Mouse (Mus musculus) MEL (cell line): ENCODE results near the gene Ctnnd2. TPM values are rescaled to one million over a fixed set of nuclear protein-coding genes. Genes with fewer than 3 reads are reported as not detected.

ENCODE experiments used
- DNase-seq: peaks from one replicate; pipeline ENCODE4 v3.0.0; 2011; ENCODE audit warnings: low read depth, low spot score
- H3K27ac ChIP-seq: 2 replicates; pipeline ENCODE4 v1.5.1; 2012; ENCODE audit warnings: low read depth, mild to moderate bottlenecking, control low read depth, low read length, moderate library complexity; ENCODE audit not compliant: control insufficient read depth
- H3K27me3 ChIP-seq, 2 experiments: fragments of 150-350 bp in 1 of 2; sonication (generic) in 1 of 2; 2 replicates each; pipeline ENCODE4 v1.6.1; 2012; ENCODE audit warnings: low read length in 2 of 2, mild to moderate bottlenecking in 2 of 2, improper control_type of control experiment in 1 of 2, moderate library complexity in 1 of 2; ENCODE audit not compliant: insufficient read depth in 2 of 2, control insufficient read depth in 1 of 2
- H3K36me3 ChIP-seq, 2 experiments: 2 replicates each; pipeline ENCODE4 v1.6.1; 2012 to 2014; ENCODE audit warnings: low read length in 2 of 2, improper control_type of control experiment in 1 of 2, inconsistent platforms in 1 of 2, mild to moderate bottlenecking in 1 of 2; ENCODE audit not compliant: insufficient read depth in 2 of 2, control insufficient read depth in 1 of 2
- H3K4me1 ChIP-seq, 2 experiments: fragments of 150-350 bp in 1 of 2; sonication (generic) in 1 of 2; 2 replicates each; pipeline ENCODE4 v1.6.1; 2012; ENCODE audit warnings: low read length in 2 of 2, improper control_type of control experiment in 1 of 2, mild to moderate bottlenecking in 1 of 2; ENCODE audit not compliant: insufficient read depth in 2 of 2, control insufficient read depth in 1 of 2
- H3K4me3 ChIP-seq, 2 experiments: fragments of 150-350 bp in 1 of 2; sonication (generic) in 1 of 2; 2 replicates each; pipeline ENCODE4 v1.5.1; 2012; ENCODE audit warnings: low read depth in 2 of 2, low read length in 2 of 2, mild to moderate bottlenecking in 2 of 2, moderate library complexity in 2 of 2, control low read depth in 1 of 2, improper control_type of control experiment in 1 of 2; ENCODE audit not compliant: control insufficient read depth in 1 of 2, insufficient read depth in 1 of 2
- H3K79me2 ChIP-seq: 2 replicates; pipeline ENCODE4 v1.6.1; 2012; ENCODE audit warnings: mild to moderate bottlenecking, low read length, moderate library complexity; ENCODE audit not compliant: control insufficient read depth, poor library complexity, insufficient read depth
- H3K9ac ChIP-seq: 2 replicates; pipeline ENCODE4 v1.6.1; 2012; ENCODE audit warnings: low read depth, mild to moderate bottlenecking, control low read depth, low read length, moderate library complexity; ENCODE audit not compliant: control insufficient read depth, poor library complexity, severe bottlenecking
- H3K9me3 ChIP-seq: fragments of 150-350 bp; sonication (generic); replicated peaks from 2 replicates; pipeline ENCODE4 v1.6.1; 2012; ENCODE audit warnings: mild to moderate bottlenecking, low read length, improper control_type of control experiment, moderate library complexity; ENCODE audit not compliant: insufficient read depth
- BHLHE40 ChIP-seq: IDR thresholded peaks from 2 replicates; pipeline ENCODE4 v1.6.1; 2012; ENCODE audit warnings: low read depth, mild to moderate bottlenecking, inconsistent platforms, low read length, improper control_type of control experiment, borderline replicate concordance
- CHD1 ChIP-seq: IDR thresholded peaks from 2 replicates; pipeline ENCODE4 v1.6.1; 2012; ENCODE audit warnings: low read depth, mild to moderate bottlenecking, inconsistent platforms, low read length, improper control_type of control experiment
- CTCF ChIP-seq, 3 experiments: IDR thresholded peaks in 2 of 3; conservative IDR thresholded peaks in 1 of 3; 2 replicates each; pipeline ENCODE4 v1.5.1; 2011 to 2012; ENCODE audit warnings: low read length in 3 of 3, low read depth in 2 of 3, mild to moderate bottlenecking in 2 of 3, improper control_type of control experiment in 1 of 3, inconsistent platforms in 1 of 3, mixed read lengths in 1 of 3, moderate library complexity in 1 of 3; ENCODE audit not compliant: control insufficient read depth in 1 of 3, insufficient read depth in 1 of 3, poor library complexity in 1 of 3, severe bottlenecking in 1 of 3
- EP300 ChIP-seq, 2 experiments: IDR thresholded peaks; 2 replicates each; pipeline ENCODE4 v1.6.1; 2011; ENCODE audit warnings: improper control_type of control experiment in 2 of 2, low read length in 2 of 2, low read depth in 1 of 2, mild to moderate bottlenecking in 1 of 2
- GABPA ChIP-seq: IDR thresholded peaks from 2 replicates; pipeline ENCODE4 v1.6.1; 2012; ENCODE audit warnings: low read depth, mild to moderate bottlenecking, inconsistent platforms, low read length, improper control_type of control experiment, moderate library complexity
- JUND ChIP-seq: IDR thresholded peaks from 2 replicates; pipeline ENCODE4 v1.6.1; 2011; ENCODE audit warnings: low read depth, mild to moderate bottlenecking, improper control_type of control experiment, low read length
- KAT2A ChIP-seq: conservative IDR thresholded peaks from 2 replicates; pipeline ENCODE4 v1.6.1; 2012; ENCODE audit warnings: low read depth, low read length, improper control_type of control experiment, inconsistent platforms
- MAFK ChIP-seq: IDR thresholded peaks from 2 replicates; pipeline ENCODE4 v1.6.1; 2011; ENCODE audit warnings: low read depth, mild to moderate bottlenecking, low read length, improper control_type of control experiment, borderline replicate concordance
- MAX ChIP-seq: IDR thresholded peaks from 2 replicates; pipeline ENCODE4 v1.6.1; 2011; ENCODE audit warnings: low read length, improper control_type of control experiment
- MAZ ChIP-seq: IDR thresholded peaks from 2 replicates; pipeline ENCODE4 v1.6.1; 2012; ENCODE audit warnings: low read depth, mild to moderate bottlenecking, inconsistent platforms, low read length, improper control_type of control experiment
- MYB ChIP-seq: IDR thresholded peaks from 2 replicates; pipeline ENCODE4 v1.6.1; 2011; ENCODE audit warnings: mild to moderate bottlenecking, low read depth, low read length, improper control_type of control experiment
- NELFE ChIP-seq: IDR thresholded peaks from 2 replicates; pipeline ENCODE4 v1.6.1; 2011; ENCODE audit warnings: low read depth, low read length, improper control_type of control experiment
- NRF1 ChIP-seq: IDR thresholded peaks from 2 replicates; pipeline ENCODE4 v1.6.1; 2014; ENCODE audit warnings: low read depth, mild to moderate bottlenecking, inconsistent platforms, low read length, improper control_type of control experiment, moderate library complexity; ENCODE audit not compliant: poor library complexity, insufficient read depth, severe bottlenecking
- POLR2A ChIP-seq, 2 experiments: IDR thresholded peaks; 2 replicates each; pipeline ENCODE4 v1.6.1; 2011 to 2012; ENCODE audit warnings: low read length in 2 of 2, mild to moderate bottlenecking in 2 of 2, control low read depth in 1 of 2, improper control_type of control experiment in 1 of 2, low read depth in 1 of 2, moderate library complexity in 1 of 2; ENCODE audit not compliant: control insufficient read depth in 1 of 2, insufficient read depth in 1 of 2, poor library complexity in 1 of 2
- POLR2AphosphoS5 ChIP-seq: IDR thresholded peaks from 2 replicates; pipeline ENCODE4 v1.6.1; 2012; ENCODE audit warnings: low read depth, borderline replicate concordance, mild to moderate bottlenecking, inconsistent platforms, low read length, moderate library complexity, mixed read lengths
- SMC3 ChIP-seq: IDR thresholded peaks from 2 replicates; pipeline ENCODE4 v1.6.1; 2011; ENCODE audit warnings: low read depth, low read length, improper control_type of control experiment
- TAL1 ChIP-seq: IDR thresholded peaks from 2 replicates; pipeline ENCODE4 v1.6.1; 2012; ENCODE audit warnings: mild to moderate bottlenecking, inconsistent platforms, low read length, moderate library complexity, mixed read lengths
- TCF12 ChIP-seq: IDR thresholded peaks from 2 replicates; pipeline ENCODE4 v1.6.1; 2014; ENCODE audit warnings: low read depth, mild to moderate bottlenecking, inconsistent platforms, low read length, improper control_type of control experiment, moderate library complexity
- UBTF ChIP-seq: IDR thresholded peaks from 2 replicates; pipeline ENCODE4 v1.6.1; 2012; ENCODE audit warnings: low read depth, mild to moderate bottlenecking, inconsistent platforms, low read length, improper control_type of control experiment, moderate library complexity, borderline replicate concordance; ENCODE audit not compliant: insufficient read depth
- USF1 ChIP-seq: IDR thresholded peaks from 2 replicates; pipeline ENCODE4 v1.6.1; 2014; ENCODE audit warnings: low read depth, mild to moderate bottlenecking, inconsistent platforms, low read length, improper control_type of control experiment, moderate library complexity
- ZKSCAN1 ChIP-seq: IDR thresholded peaks from 2 replicates; pipeline ENCODE4 v1.6.1; 2012; ENCODE audit warnings: low read depth, mild to moderate bottlenecking, inconsistent platforms, low read length, improper control_type of control experiment, moderate library complexity
- ZMIZ1 ChIP-seq: IDR thresholded peaks from 2 replicates; pipeline ENCODE4 v1.6.1; 2012; ENCODE audit warnings: low read depth, mild to moderate bottlenecking, inconsistent platforms, low read length, improper control_type of control experiment, moderate library complexity
- ZNF384 ChIP-seq: IDR thresholded peaks from 2 replicates; pipeline ENCODE4 v1.6.1; 2012; ENCODE audit warnings: low read depth, mild to moderate bottlenecking, inconsistent platforms, low read length, improper control_type of control experiment
- polyA plus RNA-seq, 2 experiments: library from polyadenylated mRNA; stranded (reverse) in 1 of 2; unstranded in 1 of 2; fragments of >175 nt in 1 of 2; fragments of >200 nt in 1 of 2; gene quantifications; 2 replicates each; pipeline versions ENCODE4 v1.2.1 to v1.2.4; 2012; ENCODE audit warnings: low replicate concordance in 2 of 2, low read depth in 1 of 2; ENCODE audit not compliant: insufficient read length in 2 of 2, insufficient read depth in 1 of 2, missing spikeins in 1 of 2
- total RNA-seq: library from RNA; depleted of rRNA; stranded (reverse); fragments of 300-350 nt; gene quantifications from 2 replicates; pipeline ENCODE4 v1.2.3, GENCODE M21; 2012

The Ctnnd2 gene
- total and polyA plus RNA-seq, 3 experiments = 0.03 TPM; not detected in 2

DNA sequence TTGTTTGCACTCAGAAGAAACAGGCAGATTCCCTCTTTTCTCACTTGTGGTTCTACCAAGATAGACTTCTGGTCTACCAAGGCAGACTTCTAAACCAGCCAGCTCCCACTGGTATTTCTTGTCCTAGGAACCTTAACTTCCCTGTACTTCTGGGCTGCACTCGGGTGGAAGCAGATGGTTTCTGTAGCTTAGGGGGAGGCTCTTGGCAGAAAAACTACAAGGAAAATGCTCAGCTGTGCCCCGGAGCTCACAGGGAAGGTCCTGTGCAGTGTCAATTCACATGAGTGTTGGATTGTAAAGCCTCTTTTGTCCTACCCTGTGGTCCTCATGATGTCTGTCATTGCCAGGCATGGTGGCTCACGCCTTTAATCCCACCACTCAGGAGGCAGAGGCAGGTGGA is 546.4 kb downstream of the Ctnnd2 start:
- H3K36me3 ChIP-seq = no peaks in the 10 kb centered on the region
- H3K79me2 ChIP-seq = no peaks in the 10 kb centered on the region
- no peaks in the 10 kb centered on the region for H3K4me1 ChIP-seq
- no peak overlapping the region for H3K27ac ChIP-seq
- no peak for TF ChIP-seq ZMIZ1
- TF ChIP-seq USF1 = no peak
- TF ChIP-seq POLR2A (IDR thresholded peaks at IDR 0.05; ENCODE audit: control insufficient read depth in 1 of 2, insufficient read depth in 1 of 2, low read depth in 1 of 2, low read length in 2 of 2, poor library complexity in 1 of 2) = no peak
- TF ChIP-seq ZNF384 = no peak
- TF ChIP-seq NELFE = no peak
- TF ChIP-seq CTCF (IDR thresholded peaks at IDR 0.05 in 2 of 3, conservative IDR thresholded peaks at IDR 0.05 in 1 of 3; ENCODE audit: control insufficient read depth in 1 of 3, insufficient read depth in 1 of 3, low read depth in 2 of 3, low read length in 3 of 3, poor library complexity in 1 of 3, severe bottlenecking in 1 of 3) = no peak
- TF ChIP-seq NRF1 = no peak
- no peak for TF ChIP-seq MYB
- TF ChIP-seq EP300 (IDR thresholded peaks at IDR 0.05; ENCODE audit: low read depth in 1 of 2, low read length in 2 of 2) = no peak
- no peak for TF ChIP-seq MAX
- TF ChIP-seq GABPA = no peak
- no peak for TF ChIP-seq JUND
- TF ChIP-seq BHLHE40 = no peak
- no peak for TF ChIP-seq MAFK
- TF ChIP-seq, all 39 proteins: peak for 0
- no peaks in the 10 kb centered on the region for H3K9me3 ChIP-seq
- H3K4me3 ChIP-seq = no peak overlapping the region
- H3K27me3 ChIP-seq = no peaks in the 10 kb centered on the region
- DNase-seq = no peak
- H3K9ac ChIP-seq = no peak overlapping the region

DNA sequence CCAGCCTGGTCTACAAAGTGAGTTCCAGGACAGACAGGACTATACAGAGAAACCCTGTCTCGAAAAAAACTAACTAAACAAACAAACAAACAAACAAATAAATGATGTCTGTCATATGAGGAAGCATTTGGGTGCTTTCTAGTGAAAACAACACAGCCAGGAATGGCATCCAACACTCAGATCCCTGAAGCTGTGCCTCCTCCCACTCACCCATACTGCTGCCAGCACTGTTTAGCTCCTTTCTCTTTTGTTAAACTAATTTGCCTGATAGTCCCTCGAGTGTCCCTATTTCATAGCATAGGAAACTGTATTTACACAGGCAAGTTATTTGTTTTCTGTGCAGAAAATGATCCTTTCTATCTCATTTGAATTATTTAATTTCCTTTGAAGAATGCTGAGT is 546.8 kb downstream of the Ctnnd2 start:
- no peaks in the 10 kb centered on the region for H3K4me1 ChIP-seq
- H3K9me3 ChIP-seq = no peaks in the 10 kb centered on the region
- no peaks in the 10 kb centered on the region for H3K79me2 ChIP-seq
- no peak overlapping the region for H3K9ac ChIP-seq
- H3K36me3 ChIP-seq = no peaks in the 10 kb centered on the region
- TF ChIP-seq CHD1 (no peak), POLR2AphosphoS5 (no peak), ZNF384 (no peak), POLR2A (IDR thresholded peaks at IDR 0.05; ENCODE audit: control insufficient read depth in 1 of 2, insufficient read depth in 1 of 2, low read depth in 1 of 2, low read length in 2 of 2, poor library complexity in 1 of 2) (no peak), JUND (no peak), SMC3 (no peak), UBTF (no peak), TCF12 (no peak), CTCF (IDR thresholded peaks at IDR 0.05 in 2 of 3, conservative IDR thresholded peaks at IDR 0.05 in 1 of 3; ENCODE audit: control insufficient read depth in 1 of 3, insufficient read depth in 1 of 3, low read depth in 2 of 3, low read length in 3 of 3, poor library complexity in 1 of 3, severe bottlenecking in 1 of 3) (no peak), KAT2A (no peak), ZKSCAN1 (no peak), TAL1 (no peak), MAZ (no peak)
- no peak for DNase-seq
- no peaks in the 10 kb centered on the region for H3K27me3 ChIP-seq
- H3K4me3 ChIP-seq = no peak overlapping the region
- H3K27ac ChIP-seq = no peak overlapping the region
